ENCODE assay signal across 8 mouse cellular contexts in the genomic region with DNA sequence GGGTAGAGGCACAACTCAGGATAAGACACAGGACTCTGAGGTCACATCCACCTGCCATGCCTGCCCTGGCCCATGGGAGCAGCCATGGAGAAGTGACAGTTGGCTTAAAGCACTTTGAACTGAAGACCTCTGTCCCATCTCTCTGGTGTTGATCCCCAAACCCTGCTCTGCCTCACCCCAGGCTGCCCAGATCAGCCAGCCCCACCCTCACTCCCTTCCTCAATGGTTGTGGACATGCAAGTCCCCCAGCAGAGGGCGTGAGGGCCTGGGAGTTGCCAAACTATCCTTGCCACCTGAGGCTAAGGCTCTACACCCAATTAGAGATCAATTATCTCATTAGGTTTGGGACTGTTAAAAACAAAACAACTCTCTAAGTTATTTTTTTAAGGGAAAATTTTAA. TPM values are rescaled to one million over a fixed set of nuclear protein-coding genes. Genes with fewer than 3 reads are reported as not detected.
A peak's percentile ranks its signal among the peaks of the same experiment; 100 is the strongest.
DNase-seq lines count a peak whose midpoint lies in the region; ATAC-seq and TF ChIP-seq lines count a peak whose summit lies in the region.
"Had no signal": no experiment of that assay in that cellular context is flagged by ENCODE, and none has a peak within 500 bp of the region (broad histone marks: within the 10 kb centered on the region; RNA-seq: fewer than 3 reads in every experiment).

No protein-coding gene starts in this region.

- no peak overlapping the region for H3K4me2 ChIP-seq in kidney, postnatal 0 days (ENCODE audit: low read length)
- H3K4me2 ChIP-seq in kidney, embryonic 16.5 days (replicated peaks; ENCODE audit: low read depth, low read length), result no peak overlapping the region
- H3K4me2 ChIP-seq: limb, embryonic 12.5 days had no signal

- TF ChIP-seq CTCF in kidney, postnatal 0 days (IDR thresholded peaks at IDR 0.05; ENCODE audit: low read depth), result peak; percentile 54; the same call in 1 of the 2 replicates

- no peak overlapping the region for H3K4me3 ChIP-seq in kidney, postnatal 0 days (replicated peaks; ENCODE audit: low read depth, low read length)
- no peak overlapping the region for H3K4me3 ChIP-seq in kidney, embryonic 16.5 days (ENCODE audit: low read length)
- H3K4me3 ChIP-seq: limb, embryonic 12.5 days had no signal

- WGBS in kidney, postnatal 0 days, result 10% methylated on average over 1 of the region's 1 CpGs
- 0% methylated on average over 1 of the region's 1 CpGs for WGBS in kidney, embryonic 16.5 days

- H3K27ac ChIP-seq in kidney, postnatal 0 days, result no peak overlapping the region
- H3K27ac ChIP-seq in kidney, embryonic 16.5 days (ENCODE audit: low read length), result no peak overlapping the region
- H3K27ac ChIP-seq: limb, embryonic 12.5 days had no signal

- peaks cover 18% of the 10 kb centered on the region for H3K27me3 ChIP-seq in kidney, postnatal 0 days (ENCODE audit: insufficient read depth, low read length)
- H3K27me3 ChIP-seq in kidney, embryonic 16.5 days (ENCODE audit: insufficient read depth, low read length), result peaks cover 51% of the 10 kb centered on the region

- DNase-seq in kidney, postnatal 0 days (ENCODE audit: low spot score), result peak; percentile 10
- DNase-seq in B cell, adult 2 months, result peak; percentile 56 to 59
- peak; percentile 56 for DNase-seq in ES-CJ7 (ENCODE audit: low read depth, low spot score)
- DNase-seq in embryo, embryonic 11 days, result peak; percentile 48
- DNase-seq in frontal cortex, adult 2 months (ENCODE audit: extremely low spot score in 1 of 2, low spot score in 1 of 2), result no peak
- DNase-seq in left cerebral cortex, postnatal 14 days (ENCODE audit: low spot score in 2 of 2), result no peak

- ATAC-seq in kidney, postnatal 0 days (replicated peaks; ENCODE audit: low FRiP score, low read depth), result no peak
- no peak for ATAC-seq in kidney, embryonic 16.5 days (ENCODE audit: low FRiP score, low TSS enrichment)

- H3K36me3 ChIP-seq in kidney, postnatal 0 days (ENCODE audit: insufficient read depth, low read length), result no peaks in the 10 kb centered on the region
- no peaks in the 10 kb centered on the region for H3K36me3 ChIP-seq in kidney, embryonic 16.5 days (ENCODE audit: insufficient read depth, low read length)
- H3K36me3 ChIP-seq: limb, embryonic 12.5 days had no signal

- intact Hi-C loops in left cerebral cortex, postnatal 14 days (cut with DNase I), result no loop called here

- H3K9ac ChIP-seq in kidney, postnatal 0 days (ENCODE audit: low read depth, low read length), result no peak overlapping the region
- H3K9ac ChIP-seq in kidney, embryonic 16.5 days (replicated peaks; ENCODE audit: low read length), result no peak overlapping the region
- H3K9ac ChIP-seq: limb, embryonic 12.5 days had no signal

- no peaks in the 10 kb centered on the region for H3K4me1 ChIP-seq in kidney, postnatal 0 days (replicated peaks; ENCODE audit: insufficient read depth, low read length)
- no peaks in the 10 kb centered on the region for H3K4me1 ChIP-seq in kidney, embryonic 16.5 days (ENCODE audit: insufficient read depth, low read length)

- no peaks in the 10 kb centered on the region for H3K9me3 ChIP-seq in kidney, postnatal 0 days (replicated peaks; ENCODE audit: low read length)
- no peaks in the 10 kb centered on the region for H3K9me3 ChIP-seq in kidney, embryonic 16.5 days (ENCODE audit: low read length)
- H3K9me3 ChIP-seq: limb, embryonic 12.5 days had no signal

RNA-seq across cellular contexts. Expression of a gene that starts 3.0 kb away (rescaled TPM):
- polyA plus RNA-seq in kidney, postnatal 0 days (2015; fragmentation: Nextera tagmentation; extraction: Ambion mirVana), result 0.05 TPM in 1 of 2 replicates, not detected in the other
- polyA plus RNA-seq in kidney, embryonic 16.5 days (2015; fragmentation: Nextera tagmentation; extraction: Ambion mirVana), result 0.10 TPM in 1 of 2 replicates, not detected in the other
- 939 and 990 TPM in 2 replicates for polyA plus RNA-seq in frontal cortex, adult 2 months (2012; rRNA removed)
- 1,000 to 10,000 TPM; 1,193 to 1,221 TPM for total RNA-seq in left cerebral cortex, postnatal 14 days (2021)

RNA-seq across cellular contexts. Expression of a gene that starts 18.7 kb away (rescaled TPM):
- 0.17 TPM in 1 of 2 replicates, not detected in the other for polyA plus RNA-seq in kidney, postnatal 0 days (2015; fragmentation: Nextera tagmentation; extraction: Ambion mirVana)
- 0.16 and 0.44 TPM in 2 replicates for polyA plus RNA-seq in kidney, embryonic 16.5 days (2015; fragmentation: Nextera tagmentation; extraction: Ambion mirVana)
- polyA plus RNA-seq in frontal cortex, adult 2 months (2012; rRNA removed), result 167 and 170 TPM in 2 replicates
- total RNA-seq in left cerebral cortex, postnatal 14 days (2021), result 100 to 1,000 TPM; 179 to 188 TPM

RNA-seq across cellular contexts. Expression of a gene that starts 33.2 kb away (rescaled TPM):
- 262 and 278 TPM in 2 replicates for polyA plus RNA-seq in kidney, postnatal 0 days (2015; fragmentation: Nextera tagmentation; extraction: Ambion mirVana)
- 302 and 310 TPM in 2 replicates for polyA plus RNA-seq in kidney, embryonic 16.5 days (2015; fragmentation: Nextera tagmentation; extraction: Ambion mirVana)
- 117 and 142 TPM in 2 replicates for polyA plus RNA-seq in frontal cortex, adult 2 months (2012; rRNA removed)
- total RNA-seq in left cerebral cortex, postnatal 14 days (2021), result 100 to 1,000 TPM; 114 to 118 TPM

RNA-seq across cellular contexts. Expression of a gene that starts 48.8 kb away (rescaled TPM):
- polyA plus RNA-seq in kidney, postnatal 0 days (2015; fragmentation: Nextera tagmentation; extraction: Ambion mirVana), result not detected in 2 replicates
- polyA plus RNA-seq in kidney, embryonic 16.5 days (2015; fragmentation: Nextera tagmentation; extraction: Ambion mirVana), result not detected in 2 replicates
- polyA plus RNA-seq in frontal cortex, adult 2 months (2012; rRNA removed), result 0.04 and 0.08 TPM in 2 replicates
- total RNA-seq in left cerebral cortex, postnatal 14 days (2021), result under 1 TPM in 1 of 2 experiments, not detected in 1; 0.08 TPM
- polyA plus RNA-seq: limb, embryonic 12.5 days had no signal

RNA-seq across cellular contexts. Expression of a gene that starts 59.1 kb away (rescaled TPM):
- 0.14 and 0.26 TPM in 2 replicates for polyA plus RNA-seq in kidney, postnatal 0 days (2015; fragmentation: Nextera tagmentation; extraction: Ambion mirVana)
- 0.25 and 0.37 TPM in 2 replicates for polyA plus RNA-seq in kidney, embryonic 16.5 days (2015; fragmentation: Nextera tagmentation; extraction: Ambion mirVana)
- polyA plus RNA-seq in frontal cortex, adult 2 months (2012; rRNA removed), result 0.44 and 0.50 TPM in 2 replicates
- total RNA-seq in left cerebral cortex, postnatal 14 days (2021), result under 1 TPM; 0.30 to 0.35 TPM

Comparison
In these comparisons a context has a peak if more than half of its experiments do, and no peak if none do; other contexts are left out.
1. DNase-seq: peak in kidney, postnatal 0 days (single experiment), B cell, adult 2 months (2 of 2), ES-CJ7 (single experiment) and embryo, embryonic 11 days (single experiment); none in frontal cortex, adult 2 months (0 of 2) and left cerebral cortex, postnatal 14 days (0 of 2).
2. RNA of a gene that starts 3.0 kb away (polyA plus RNA-seq): 939 to 990 TPM in frontal cortex, adult 2 months; 0.10 TPM in kidney, embryonic 16.5 days and 0.05 TPM in kidney, postnatal 0 days; every median in the first group is over 100 times any median in the second.
3. RNA of a gene that starts 18.7 kb away (polyA plus RNA-seq): 167 to 170 TPM in frontal cortex, adult 2 months; 0.16 to 0.44 TPM in kidney, embryonic 16.5 days and 0.17 TPM in kidney, postnatal 0 days; every median in the first group is over 100 times any median in the second.